Mouse (Mus musculus): Measurements from ENCODE around the gene Itk. TPM values are rescaled to one million over a fixed set of nuclear protein-coding genes. Genes with fewer than 3 reads are reported as not detected.
A peak's percentile ranks its signal among the peaks of the same experiment; 100 is the strongest.

The Itk gene
- polyA plus RNA-seq, 1 experiment from 2014 or later: not detected

GRCm38 (mm10) chr11:46312523-46313035 lies 76.7 kb downstream of the Itk start, which contains the start of gene Cyfip2:
Gene Cyfip2, minus strand, starts transcription at chr11:46312859.
- H3K27me3 ChIP-seq (replicated peaks; ENCODE audit: control insufficient read depth, insufficient read depth, low read length): no peaks in the 10 kb centered on the region
- H3K9ac ChIP-seq (ENCODE audit: low read depth, low read length): peak within 1 kb of the TSS; percentile 97
- ATAC-seq: peak; percentile 29
- peak within 1 kb of the TSS; percentile 87 for H3K4me3 ChIP-seq (ENCODE audit: low read length)
- peak within 1 kb of the TSS; percentile 64 for H3K4me2 ChIP-seq (ENCODE audit: low read length)
- H3K4me1 ChIP-seq (ENCODE audit: control insufficient read depth, insufficient read depth, low read depth, low read length): peaks cover 17% of the 10 kb centered on the region
- no peaks in the 10 kb centered on the region for H3K36me3 ChIP-seq (ENCODE audit: control insufficient read depth, insufficient read depth, low read length)
- H3K27ac ChIP-seq (ENCODE audit: low read depth, low read length): peak within 1 kb of the TSS; percentile 93
- 4% methylated on average over 14 of the region's 14 CpGs for WGBS
- H3K9me3 ChIP-seq (ENCODE audit: control insufficient read depth, low read length): no peaks in the 10 kb centered on the region

- ATAC-seq: peak; percentile 88
- Histone ChIP-seq H3K27me3 (replicated peaks; ENCODE audit: control insufficient read depth, insufficient read depth, low read length) (no peaks in the 10 kb centered on the region), H3K4me3 (ENCODE audit: low read length) (peak overlapping the region; percentile 87), H3K36me3 (ENCODE audit: control insufficient read depth, insufficient read depth, low read length) (no peaks in the 10 kb centered on the region), H3K4me1 (ENCODE audit: control insufficient read depth, insufficient read depth, low read depth, low read length) (peaks cover 17% of the 10 kb centered on the region), H3K9ac (ENCODE audit: low read depth, low read length) (peak overlapping the region; percentile 97), H3K9me3 (ENCODE audit: control insufficient read depth, low read length) (no peaks in the 10 kb centered on the region), H3K27ac (ENCODE audit: low read depth, low read length) (peak overlapping the region; percentile 93), H3K4me2 (ENCODE audit: low read length) (peak overlapping the region; percentile 64)
- WGBS: 1% methylated on average over 55 of the region's 71 CpGs
Measured at GRCm38 (mm10) chr11:46311703-46312522, 77.4 kb downstream of the Itk start.

GRCm38 (mm10) chr11:46311181-46311702 lies 78.1 kb downstream of the Itk start:
- no peaks in the 10 kb centered on the region for H3K9me3 ChIP-seq (ENCODE audit: control insufficient read depth, low read length)

DNA sequence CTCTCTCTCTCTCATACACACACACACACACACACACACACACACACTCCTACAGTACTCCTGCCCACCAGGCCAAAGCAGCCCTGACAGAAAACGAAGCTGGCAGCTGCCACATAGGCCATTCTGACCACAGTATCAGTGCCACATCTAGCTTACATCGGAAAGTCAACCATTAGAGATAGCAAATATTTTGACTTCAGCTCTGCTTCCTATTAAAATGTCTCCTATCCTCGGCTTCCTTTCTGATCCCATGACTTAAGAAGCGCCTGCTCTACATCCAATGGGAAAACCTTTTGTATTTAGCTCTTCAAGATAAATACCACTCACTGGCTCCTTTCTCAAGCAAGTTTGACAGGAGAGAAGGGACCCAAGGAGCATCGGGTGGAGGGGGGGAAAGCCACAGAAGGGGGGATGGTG lies 78.7 kb downstream of the Itk start:
- peak overlapping the region; percentile 87 for H3K4me3 ChIP-seq (ENCODE audit: low read length)
- H3K36me3 ChIP-seq (ENCODE audit: control insufficient read depth, insufficient read depth, low read length): no peaks in the 10 kb centered on the region
- no peaks in the 10 kb centered on the region for H3K9me3 ChIP-seq (ENCODE audit: control insufficient read depth, low read length)
- ATAC-seq: no peak
- no peaks in the 10 kb centered on the region for H3K27me3 ChIP-seq (replicated peaks; ENCODE audit: control insufficient read depth, insufficient read depth, low read length)
- peaks cover 17% of the 10 kb centered on the region for H3K4me1 ChIP-seq (ENCODE audit: control insufficient read depth, insufficient read depth, low read depth, low read length)
- H3K27ac ChIP-seq (ENCODE audit: low read depth, low read length): peak overlapping the region; percentile 93
- peak overlapping the region; percentile 64 for H3K4me2 ChIP-seq (ENCODE audit: low read length)
- WGBS: 27% methylated on average over 5 of the region's 5 CpGs
- H3K9ac ChIP-seq (ENCODE audit: low read depth, low read length): peak overlapping the region; percentile 97

More at GRCm38 (mm10) chr11:46311181-46311702, 78.1 kb downstream of the Itk start:
- ATAC-seq: peak; percentile 2; the same call in 1 of the 2 replicates
- Histone ChIP-seq H3K27ac (ENCODE audit: low read depth, low read length) (peak overlapping the region; percentile 93), H3K36me3 (ENCODE audit: control insufficient read depth, insufficient read depth, low read length) (no peaks in the 10 kb centered on the region), H3K9ac (ENCODE audit: low read depth, low read length) (peak overlapping the region; percentile 97), H3K4me2 (ENCODE audit: low read length) (peak overlapping the region; percentile 64), H3K4me3 (ENCODE audit: low read length) (peak overlapping the region; percentile 87), H3K4me1 (ENCODE audit: control insufficient read depth, insufficient read depth, low read depth, low read length) (peaks cover 17% of the 10 kb centered on the region), H3K27me3 (replicated peaks; ENCODE audit: control insufficient read depth, insufficient read depth, low read length) (no peaks in the 10 kb centered on the region)
- WGBS: 2% methylated on average over 14 of the region's 14 CpGs

DNA sequence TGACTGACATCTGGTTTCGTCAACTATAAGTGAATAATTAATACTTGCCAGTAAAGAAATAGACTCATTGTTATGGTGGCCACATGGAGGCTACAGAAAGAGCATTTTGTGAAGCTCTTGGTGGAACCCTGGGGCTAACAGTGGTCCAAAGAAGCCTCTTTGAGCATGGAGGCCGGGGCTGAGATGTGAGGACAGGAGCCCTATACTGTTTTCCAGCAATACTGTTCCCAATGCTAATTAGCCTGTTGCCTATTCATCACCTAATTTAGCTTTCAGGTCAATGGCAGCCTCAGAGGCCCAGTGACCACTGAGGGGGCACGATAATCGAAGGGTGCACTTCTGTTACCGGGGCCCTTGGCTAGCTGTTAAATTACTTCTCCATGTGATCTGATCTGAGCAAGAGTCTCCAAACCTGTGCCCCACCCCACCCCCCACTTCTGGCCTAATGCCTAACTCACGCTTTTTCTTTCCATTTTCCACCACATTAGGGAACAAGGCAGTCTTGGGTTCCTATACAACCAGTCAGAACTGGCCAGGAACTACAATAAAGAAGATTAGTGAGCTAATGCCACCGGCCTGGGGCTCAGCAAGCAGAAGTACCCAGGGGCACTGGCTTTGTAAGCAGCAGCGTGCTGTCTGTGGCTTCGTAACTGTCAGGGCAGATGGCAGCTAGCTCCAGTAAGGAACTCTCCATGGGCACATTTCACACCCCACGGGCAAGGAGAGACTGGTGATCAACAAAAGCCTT lies 79.3 kb downstream of the Itk start:
- peak; percentile 44 for ATAC-seq
- 11% methylated on average over 10 of the region's 10 CpGs for WGBS
- peak overlapping the region; percentile 87 for H3K4me3 ChIP-seq (ENCODE audit: low read length)
- H3K4me2 ChIP-seq (ENCODE audit: low read length): peak overlapping the region; percentile 64
- peak overlapping the region; percentile 93 for H3K27ac ChIP-seq (ENCODE audit: low read depth, low read length)
- H3K4me1 ChIP-seq (ENCODE audit: control insufficient read depth, insufficient read depth, low read depth, low read length): peaks cover 17% of the 10 kb centered on the region
- H3K36me3 ChIP-seq (ENCODE audit: control insufficient read depth, insufficient read depth, low read length): no peaks in the 10 kb centered on the region
- no peaks in the 10 kb centered on the region for H3K9me3 ChIP-seq (ENCODE audit: control insufficient read depth, low read length)
- no peaks in the 10 kb centered on the region for H3K27me3 ChIP-seq (replicated peaks; ENCODE audit: control insufficient read depth, insufficient read depth, low read length)
- H3K9ac ChIP-seq (ENCODE audit: low read depth, low read length): peak overlapping the region; percentile 97

- 52% methylated on average over 20 of the region's 20 CpGs for WGBS
- H3K9me3 ChIP-seq (ENCODE audit: control insufficient read depth, low read length): no peaks in the 10 kb centered on the region
- peaks cover 17% of the 10 kb centered on the region for H3K4me1 ChIP-seq (ENCODE audit: control insufficient read depth, insufficient read depth, low read depth, low read length)
- H3K4me2 ChIP-seq (ENCODE audit: low read length): peak overlapping the region; percentile 64
- peak overlapping the region; percentile 97 for H3K9ac ChIP-seq (ENCODE audit: low read depth, low read length)
- no peaks in the 10 kb centered on the region for H3K36me3 ChIP-seq (ENCODE audit: control insufficient read depth, insufficient read depth, low read length)
- H3K27ac ChIP-seq (ENCODE audit: low read depth, low read length): peak overlapping the region; percentile 4
- ATAC-seq: no peak
- H3K4me3 ChIP-seq (ENCODE audit: low read length): peak overlapping the region; percentile 87
- no peaks in the 10 kb centered on the region for H3K27me3 ChIP-seq (replicated peaks; ENCODE audit: control insufficient read depth, insufficient read depth, low read length)
Measured at GRCm38 (mm10) chr11:46309111-46309741, 80.1 kb downstream of the Itk start.

DNA sequence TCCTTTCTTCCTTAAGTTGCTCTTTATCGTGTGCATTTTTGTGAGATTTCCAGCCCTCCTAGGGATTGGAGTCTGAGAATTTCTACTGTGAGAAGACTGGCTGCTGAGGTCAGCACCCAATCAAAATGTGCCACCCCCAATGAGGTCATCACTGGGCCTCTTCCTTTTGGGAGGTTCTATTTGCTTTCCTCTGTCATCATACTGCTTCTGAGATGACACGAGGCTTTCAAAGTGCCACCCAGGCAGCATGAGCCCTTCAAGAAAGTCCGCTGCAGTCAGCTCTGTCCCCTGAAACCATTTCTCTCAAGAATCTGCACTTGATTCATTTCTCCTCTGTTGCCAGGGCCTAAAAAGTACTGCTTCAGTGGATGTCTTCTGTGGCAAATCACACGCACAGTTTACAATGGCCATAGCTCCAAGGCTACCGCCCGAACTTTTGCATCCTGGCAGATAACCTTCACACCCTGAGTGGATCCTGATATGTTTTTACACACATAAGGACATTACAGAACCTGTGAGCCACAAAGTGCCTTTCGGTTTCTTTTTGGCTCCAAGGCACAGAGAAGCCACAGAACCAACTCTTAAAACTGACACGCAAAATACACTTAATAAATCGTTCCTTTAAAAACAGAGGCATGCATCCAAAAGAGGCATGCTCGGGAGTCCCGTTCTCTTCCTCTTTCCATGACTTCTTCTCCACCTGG lies 80.9 kb downstream of the Itk start:
- peaks cover 17% of the 10 kb centered on the region for H3K4me1 ChIP-seq (ENCODE audit: control insufficient read depth, insufficient read depth, low read depth, low read length)
- no peak overlapping the region for H3K9ac ChIP-seq (ENCODE audit: low read depth, low read length)
- no peak for ATAC-seq
- no peak overlapping the region for H3K27ac ChIP-seq (ENCODE audit: low read depth, low read length)
- no peaks in the 10 kb centered on the region for H3K9me3 ChIP-seq (ENCODE audit: control insufficient read depth, low read length)
- WGBS: 87% methylated on average over 11 of the region's 11 CpGs
- peak overlapping the region; percentile 64 for H3K4me2 ChIP-seq (ENCODE audit: low read length)
- no peaks in the 10 kb centered on the region for H3K36me3 ChIP-seq (ENCODE audit: control insufficient read depth, insufficient read depth, low read length)
- H3K4me3 ChIP-seq (ENCODE audit: low read length): no peak overlapping the region
- no peaks in the 10 kb centered on the region for H3K27me3 ChIP-seq (replicated peaks; ENCODE audit: control insufficient read depth, insufficient read depth, low read length)

DNA sequence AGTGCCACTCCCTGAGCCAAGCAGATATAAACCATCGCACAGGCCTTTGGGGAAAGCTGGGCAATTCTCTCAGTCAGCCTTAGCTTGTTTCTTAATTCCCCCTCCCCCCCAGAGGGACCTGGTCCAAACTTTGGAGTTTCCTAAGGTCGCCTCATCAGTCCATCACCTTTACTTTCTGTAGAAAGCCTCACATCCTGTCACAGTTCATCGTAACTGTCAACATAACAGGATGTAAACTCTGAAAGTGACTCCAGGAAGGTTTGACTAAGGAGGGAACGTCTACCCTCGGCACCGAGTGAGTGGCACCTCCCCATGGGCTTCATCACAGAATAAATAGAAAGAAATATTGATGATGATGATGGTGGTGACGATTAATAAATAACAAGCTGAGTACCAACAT lies 81.5 kb downstream of the Itk start:
- no peak overlapping the region for H3K4me3 ChIP-seq (ENCODE audit: low read length)
- H3K36me3 ChIP-seq (ENCODE audit: control insufficient read depth, insufficient read depth, low read length): no peaks in the 10 kb centered on the region
- H3K4me2 ChIP-seq (ENCODE audit: low read length): no peak overlapping the region
- no peak overlapping the region for H3K27ac ChIP-seq (ENCODE audit: low read depth, low read length)
- ATAC-seq: no peak
- H3K9me3 ChIP-seq (ENCODE audit: control insufficient read depth, low read length): no peaks in the 10 kb centered on the region
- peaks cover 17% of the 10 kb centered on the region for H3K4me1 ChIP-seq (ENCODE audit: control insufficient read depth, insufficient read depth, low read depth, low read length)
- WGBS: 95% methylated on average over 7 of the region's 7 CpGs
- no peak overlapping the region for H3K9ac ChIP-seq (ENCODE audit: low read depth, low read length)
- H3K27me3 ChIP-seq (replicated peaks; ENCODE audit: control insufficient read depth, insufficient read depth, low read length): no peaks in the 10 kb centered on the region
